Mouse (Mus musculus): ENCODE data around the gene Ankrd34c.

GRCm38 (mm10) chr9:89736932-89737705 is 1.2 kb downstream of the Ankrd34c start:
- TF ChIP-seq CTCF (IDR thresholded peaks at IDR 0.05; ENCODE audit: insufficient read depth, low read length), result no peak
- TF ChIP-seq POLR2A (IDR thresholded peaks at IDR 0.05; ENCODE audit: borderline replicate concordance, extremely low read depth, low read depth, low read length), result no peak

All from lung, adult 2 months (tissue).